Mouse (Mus musculus) kidney, adult 2 months (tissue): ENCODE results near the gene Klhdc9.

Experiments used
- CTCF ChIP-seq: fragments of 200-500 bp; conservative IDR thresholded peaks from 2 replicates; pipeline ENCODE4 v1.5.1; 2011; ENCODE audit warnings: low read depth, mild to moderate bottlenecking, control low read depth, low read length, moderate library complexity, mixed read lengths; ENCODE audit not compliant: insufficient read depth, insufficient read length
- POLR2A ChIP-seq: fragments of 200-500 bp; IDR thresholded peaks from one replicate; pipeline ENCODE4 v1.6.1; 2011; ENCODE audit warnings: low read depth, low read length, control low read depth

DNA sequence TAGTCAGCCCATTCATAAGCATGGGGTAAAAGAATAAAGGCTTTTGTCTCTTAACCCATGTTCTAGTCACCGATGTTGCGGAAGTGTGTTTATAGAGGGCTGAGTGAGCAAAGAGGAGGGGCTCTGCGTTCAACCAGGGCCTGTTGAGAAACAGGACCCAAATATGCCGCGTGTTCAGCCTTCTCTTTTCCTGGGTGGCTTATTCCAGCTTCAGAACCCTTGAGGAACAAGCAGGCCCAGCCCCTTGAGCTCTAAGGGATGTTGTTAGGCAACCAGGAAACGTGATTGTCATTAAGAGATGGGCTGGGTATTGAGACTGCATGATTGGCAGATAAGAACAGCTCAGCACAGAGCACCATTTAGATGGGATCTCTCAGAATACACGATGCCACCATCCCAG lies 5.3 kb upstream of the Klhdc9 start:
- TF ChIP-seq CTCF, result no peak
- no peak for TF ChIP-seq POLR2A
